Comparison of ENCODE assay signal across 7 mouse cellular contexts in genomic region chr6:145862321-145862720, GRCm38 (mm10). TPM values are rescaled to one million over a fixed set of nuclear protein-coding genes. Genes with fewer than 3 reads are reported as not detected.
A peak's percentile ranks its signal among the peaks of the same experiment; 100 is the strongest.
DNase-seq lines count a peak whose midpoint lies in the region; ATAC-seq and TF ChIP-seq lines count a peak whose summit lies in the region.

No protein-coding gene starts in this region.

- peaks cover 60% of the 10 kb centered on the region for H3K27me3 ChIP-seq in lung, embryonic 15.5 days
- peaks cover 35% of the 10 kb centered on the region for H3K27me3 ChIP-seq in forebrain, embryonic 11.5 days (ENCODE audit: control insufficient read depth, insufficient read depth, low read length)
- H3K27me3 ChIP-seq in intestine, postnatal 0 days (replicated peaks; ENCODE audit: control insufficient read depth, insufficient read depth, low read length) = peaks cover 52% of the 10 kb centered on the region

- no peak for DNase-seq in lung, postnatal 36 days
- no peak for DNase-seq in forebrain, embryonic 11.5 days (ENCODE audit: low spot score)
- DNase-seq in T-cell, adult 2 months (ENCODE audit: low spot score) = no peak

- no peaks in the 10 kb centered on the region for H3K9me3 ChIP-seq in lung, embryonic 15.5 days
- no peaks in the 10 kb centered on the region for H3K9me3 ChIP-seq in forebrain, embryonic 11.5 days (ENCODE audit: control insufficient read depth, low read length)
- no peaks in the 10 kb centered on the region for H3K9me3 ChIP-seq in intestine, postnatal 0 days (ENCODE audit: control insufficient read depth)

- ATAC-seq in lung, embryonic 15.5 days (ENCODE audit: borderline replicate concordance, extremely low read depth, low FRiP score, low TSS enrichment) = no peak
- ATAC-seq in forebrain, embryonic 11.5 days (replicated peaks; ENCODE audit: low FRiP score) = no peak
- ATAC-seq in intestine, postnatal 0 days = no peak
- ATAC-seq in activated CD4-positive, CD25-positive, alpha-beta regulatory T cell, adult 4 months = no peak

- H3K27ac ChIP-seq in lung, embryonic 15.5 days = no peak overlapping the region
- H3K27ac ChIP-seq in forebrain, embryonic 11.5 days (ENCODE audit: low read depth, low read length) = no peak overlapping the region
- no peak overlapping the region for H3K27ac ChIP-seq in intestine, postnatal 0 days (ENCODE audit: low read depth, low read length)
- H3K27ac ChIP-seq in olfactory bulb, adult 2 months (ENCODE audit: insufficient read depth, low read depth, low read length) = no peak overlapping the region

- no peak overlapping the region for H3K9ac ChIP-seq in lung, embryonic 15.5 days
- peak overlapping the region; percentile 62 for H3K9ac ChIP-seq in forebrain, embryonic 11.5 days (ENCODE audit: low read length)
- no peak overlapping the region for H3K9ac ChIP-seq in intestine, postnatal 0 days (ENCODE audit: low read depth, low read length)

- 17% methylated on average over 4 of the region's 4 CpGs for WGBS in lung, embryonic 15.5 days
- WGBS in forebrain, embryonic 11.5 days = 16% methylated on average over 4 of the region's 4 CpGs
- 31% methylated on average over 4 of the region's 4 CpGs for WGBS in intestine, postnatal 0 days
- WGBS in olfactory bulb, adult 2 months = 16% methylated on average over 4 of the region's 4 CpGs

- no peak for TF ChIP-seq POLR2A in olfactory bulb, adult 2 months (IDR thresholded peaks at IDR 0.05; ENCODE audit: insufficient read depth, low read depth, low read length)

- H3K4me3 ChIP-seq in lung, embryonic 15.5 days = peak overlapping the region; percentile 58
- peak overlapping the region; percentile 52 for H3K4me3 ChIP-seq in forebrain, embryonic 11.5 days (ENCODE audit: low read depth, low read length)
- peak overlapping the region; percentile 52 for H3K4me3 ChIP-seq in intestine, postnatal 0 days (ENCODE audit: low read depth, low read length)
- peak overlapping the region; percentile 79 for H3K4me3 ChIP-seq in olfactory bulb, adult 2 months (ENCODE audit: insufficient read depth, low read depth, low read length)

- TF ChIP-seq CTCF in intestine, postnatal 0 days (IDR thresholded peaks at IDR 0.05; ENCODE audit: low read depth) = no peak
- no peak for TF ChIP-seq CTCF in olfactory bulb, adult 2 months (IDR thresholded peaks at IDR 0.05; ENCODE audit: insufficient read depth, low read depth, low read length)

- H3K36me3 ChIP-seq in lung, embryonic 15.5 days = no peaks in the 10 kb centered on the region
- no peaks in the 10 kb centered on the region for H3K36me3 ChIP-seq in forebrain, embryonic 11.5 days (ENCODE audit: control insufficient read depth, insufficient read depth, low read length)
- H3K36me3 ChIP-seq in intestine, postnatal 0 days (ENCODE audit: control insufficient read depth, insufficient read depth) = no peaks in the 10 kb centered on the region

- peak overlapping the region; percentile 100 for H3K4me2 ChIP-seq in lung, embryonic 15.5 days
- peak overlapping the region; percentile 99 for H3K4me2 ChIP-seq in forebrain, embryonic 11.5 days (ENCODE audit: low read depth, low read length, severe bottlenecking)
- peak overlapping the region; percentile 91 for H3K4me2 ChIP-seq in intestine, postnatal 0 days (replicated peaks; ENCODE audit: low read depth)

- H3K4me1 ChIP-seq in lung, embryonic 15.5 days = peaks cover 37% of the 10 kb centered on the region
- peaks cover 11% of the 10 kb centered on the region; the same call in 1 of the 2 replicates for H3K4me1 ChIP-seq in forebrain, embryonic 11.5 days (replicated peaks; ENCODE audit: control insufficient read depth, insufficient read depth, low read length)
- 0 out of 2 replicates have a peak, but pooled peaks cover 3% of the 10 kb centered on the region for H3K4me1 ChIP-seq in intestine, postnatal 0 days (replicated peaks; ENCODE audit: control insufficient read depth, insufficient read depth, low read length)
- peaks cover 5% of the 10 kb centered on the region; the same call in 1 of the 2 replicates for H3K4me1 ChIP-seq in olfactory bulb, adult 2 months (ENCODE audit: control insufficient read depth, insufficient read depth, low read length)

RNA-seq across cellular contexts. Expression of gene Bhlhe41, which starts 3.0 kb away (rescaled TPM):
- polyA plus RNA-seq in lung, embryonic 15.5 days (2015; fragmentation: Nextera tagmentation; extraction: Ambion mirVana) = 0.69 and 0.74 TPM in 2 replicates
- 2.1 and 2.4 TPM in 2 replicates for polyA plus RNA-seq in forebrain, embryonic 11.5 days (2014; fragmentation: Nextera tagmentation; extraction: Ambion mirVana)
- 0.44 and 0.61 TPM in 2 replicates for polyA plus RNA-seq in intestine, postnatal 0 days (2015; fragmentation: Nextera tagmentation; extraction: Ambion mirVana)
- 292 TPM in 1 of 2 replicates, not detected in the other for polyA plus RNA-seq in olfactory bulb, adult 2 months (2012; ENCODE audit: insufficient read depth, insufficient read length, low replicate concordance, missing spikeins)
- polyA plus RNA-seq in activated CD4-positive, CD25-positive, alpha-beta regulatory T cell, adult 4 months (2017; shearing (Covaris generic)) = under 1 TPM; 0.05 to 0.17 TPM
